Mouse (Mus musculus) kidney, adult 2 months (tissue): ENCODE data around the gene C2cd5.

ENCODE experiments used
- CTCF ChIP-seq: fragments of 200-500 bp; conservative IDR thresholded peaks from 2 replicates; pipeline ENCODE4 v1.5.1; 2011; ENCODE audit warnings: low read depth, mild to moderate bottlenecking, control low read depth, low read length, moderate library complexity, mixed read lengths; ENCODE audit not compliant: insufficient read depth, insufficient read length
- POLR2A ChIP-seq: fragments of 200-500 bp; IDR thresholded peaks from one replicate; pipeline ENCODE4 v1.6.1; 2011; ENCODE audit warnings: low read depth, low read length, control low read depth

GRCm38 (mm10) chr6:142964076-142964530, 135.8 kb downstream of the C2cd5 start, which contains the start of gene St8sia1:
- TF ChIP-seq POLR2A = no peak
- no peak for TF ChIP-seq CTCF
